Comparison of ENCODE assay signal across 8 mouse cellular contexts in the genomic region with DNA sequence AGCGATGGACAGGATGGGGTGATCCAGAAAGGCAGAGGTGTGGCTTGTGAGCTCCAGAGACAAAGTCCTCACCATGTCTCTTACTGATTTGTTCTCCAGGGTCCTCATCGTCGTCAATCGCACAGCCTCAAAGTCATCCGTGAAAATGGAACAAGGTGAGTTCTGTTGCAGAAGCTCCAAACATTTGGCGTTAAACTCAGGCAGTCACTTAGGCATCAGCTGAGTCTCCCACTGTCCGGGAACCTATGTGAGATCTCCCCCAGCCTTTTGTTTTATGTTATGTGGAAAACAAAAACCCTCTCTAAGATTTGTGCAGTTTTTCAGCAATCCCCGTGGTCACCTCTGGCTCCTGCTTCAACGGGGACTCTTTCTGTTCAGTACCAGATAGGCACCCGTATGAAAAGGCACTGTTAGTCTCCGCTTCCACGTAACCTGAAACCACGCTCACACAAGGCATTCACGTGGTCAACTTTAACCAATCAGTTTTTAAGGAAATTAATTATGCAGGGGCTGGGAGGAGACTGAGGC. TPM values are rescaled to one million over a fixed set of nuclear protein-coding genes. Genes with fewer than 3 reads are reported as not detected.
DNase-seq lines count a peak whose midpoint lies in the region; ATAC-seq and TF ChIP-seq lines count a peak whose summit lies in the region.

No protein-coding gene starts in this region.

- peak overlapping the region; percentile 67 for H3K9ac ChIP-seq in stomach, embryonic 16.5 days (ENCODE audit: low read length)

- no peak overlapping the region for H3K27ac ChIP-seq in layer of hippocampus, adult 2 months
- no peak overlapping the region for H3K27ac ChIP-seq in stomach, embryonic 16.5 days (ENCODE audit: low read length)

- no peak for TF ChIP-seq CTCF in layer of hippocampus, adult 2 months (conservative IDR thresholded peaks at IDR 0.05)

- WGBS in stomach, embryonic 16.5 days = 20% methylated on average over 14 of the region's 14 CpGs

- peaks cover 15% of the 10 kb centered on the region; the same call in 1 of the 2 replicates for H3K4me1 ChIP-seq in stomach, embryonic 16.5 days (ENCODE audit: control insufficient read depth, insufficient read depth, low read length)

- no peaks in the 10 kb centered on the region for H3K9me3 ChIP-seq in stomach, embryonic 16.5 days (replicated peaks; ENCODE audit: control insufficient read depth, low read length)

- no peaks in the 10 kb centered on the region for H3K36me3 ChIP-seq in stomach, embryonic 16.5 days (ENCODE audit: control insufficient read depth, insufficient read depth, low read length)

- peak; percentile 51 for ATAC-seq in megakaryocyte, adult 5-6 weeks (ENCODE audit: poor library complexity, severe bottlenecking)
- ATAC-seq in stomach, embryonic 16.5 days (ENCODE audit: insufficient read depth, low FRiP score) = peak; percentile 78; the same call in 1 of the 2 replicates

- no peaks in the 10 kb centered on the region for H3K27me3 ChIP-seq in stomach, embryonic 16.5 days (ENCODE audit: control insufficient read depth, insufficient read depth, low read length)

- DNase-seq in layer of hippocampus, adult 2 months (ENCODE audit: low spot score in 2 of 2) = no peak
- no peak for DNase-seq in layer of hippocampus, postnatal 36 days
- peak; percentile 86 for DNase-seq in embryo, embryonic 10 days (ENCODE audit: low spot score)
- DNase-seq in heart, postnatal 4 days = peak; percentile 22
- no peak for DNase-seq in cerebellum, postnatal 4 days (ENCODE audit: low spot score in 2 of 2)
- no peak for DNase-seq in cerebellum, adult 11 months

- peak overlapping the region; percentile 37 for H3K4me3 ChIP-seq in layer of hippocampus, adult 2 months
- H3K4me3 ChIP-seq in stomach, embryonic 16.5 days (replicated peaks; ENCODE audit: low read length) = peak overlapping the region; percentile 42

- peak overlapping the region; percentile 58 for H3K4me2 ChIP-seq in stomach, embryonic 16.5 days (ENCODE audit: low read depth, low read length)

RNA-seq across cellular contexts. Expression of gene Plet1, which starts 6.7 kb away (rescaled TPM):
- not detected for total RNA-seq in layer of hippocampus, adult 2 months (2021)
- total RNA-seq in layer of hippocampus, postnatal 36 days (2021) = not detected
- total RNA-seq in heart, postnatal 4 days (2021) = 1 to 10 TPM in 1 of 2 experiments, under 1 TPM in 1; 0.88 to 1.3 TPM
- total RNA-seq in megakaryocyte, adult 5-6 weeks (2015) = not detected in 2 replicates
- total RNA-seq in megakaryocyte, adult 5-6 weeks (2017) = not detected in 2 replicates
- 17.9 and 25.0 TPM in 2 replicates for polyA plus RNA-seq in stomach, embryonic 16.5 days (2015; fragmentation: Nextera tagmentation; extraction: Ambion mirVana)

RNA-seq across cellular contexts. Expression of gene Pts, which starts 27.5 kb away (rescaled TPM):
- total RNA-seq in layer of hippocampus, adult 2 months (2021) = 10 to 100 TPM; 36.5 to 42.5 TPM
- total RNA-seq in layer of hippocampus, postnatal 36 days (2021) = 10 to 100 TPM; 34.4 to 39.3 TPM
- total RNA-seq in heart, postnatal 4 days (2021) = 10 to 100 TPM; 27.7 to 36.5 TPM
- total RNA-seq in megakaryocyte, adult 5-6 weeks (2015) = 97.1 and 106 TPM in 2 replicates
- 61.2 and 67.4 TPM in 2 replicates for total RNA-seq in megakaryocyte, adult 5-6 weeks (2017)
- polyA plus RNA-seq in stomach, embryonic 16.5 days (2015; fragmentation: Nextera tagmentation; extraction: Ambion mirVana) = 85.1 and 91.8 TPM in 2 replicates

RNA-seq across cellular contexts. Expression of gene Il18, which starts 53.6 kb away (rescaled TPM):
- total RNA-seq in layer of hippocampus, adult 2 months (2021) = 10 to 100 TPM; 25.3 to 25.9 TPM
- 10 to 100 TPM; 24.4 to 26.7 TPM for total RNA-seq in layer of hippocampus, postnatal 36 days (2021)
- total RNA-seq in heart, postnatal 4 days (2021) = 1 to 10 TPM; 1.3 to 2.0 TPM
- 9.9 and 20.1 TPM in 2 replicates for total RNA-seq in megakaryocyte, adult 5-6 weeks (2015)
- 10.2 and 14.5 TPM in 2 replicates for total RNA-seq in megakaryocyte, adult 5-6 weeks (2017)
- polyA plus RNA-seq in stomach, embryonic 16.5 days (2015; fragmentation: Nextera tagmentation; extraction: Ambion mirVana) = 21.1 and 24.3 TPM in 2 replicates

RNA-seq across cellular contexts. Expression of gene Bco2, which starts 53.9 kb away (rescaled TPM):
- 1 to 10 TPM; 3.8 to 3.9 TPM for total RNA-seq in layer of hippocampus, adult 2 months (2021)
- 1 to 10 TPM; 2.7 to 4.0 TPM for total RNA-seq in layer of hippocampus, postnatal 36 days (2021)
- under 1 TPM; 0.12 to 0.20 TPM for total RNA-seq in heart, postnatal 4 days (2021)
- total RNA-seq in megakaryocyte, adult 5-6 weeks (2015) = 0.39 and 0.49 TPM in 2 replicates
- 0.85 and 1.6 TPM in 2 replicates for total RNA-seq in megakaryocyte, adult 5-6 weeks (2017)
- 2.0 and 2.2 TPM in 2 replicates for polyA plus RNA-seq in stomach, embryonic 16.5 days (2015; fragmentation: Nextera tagmentation; extraction: Ambion mirVana)

Comparison
In these comparisons a context has a peak if more than half of its experiments do, and no peak if none do; other contexts are left out.
1. DNase-seq: peak in embryo, embryonic 10 days (single experiment) and heart, postnatal 4 days (single experiment); none in layer of hippocampus, adult 2 months (0 of 2), layer of hippocampus, postnatal 36 days (0 of 2), cerebellum, postnatal 4 days (0 of 2) and cerebellum, adult 11 months (single experiment).